Mouse (Mus musculus) small intestine, adult 2 months (tissue): ENCODE measurements around the gene Tnks2.

ENCODE experiments used
- CTCF ChIP-seq: fragments of 200-500 bp; IDR thresholded peaks from 2 replicates; pipeline ENCODE4 v1.5.1; 2012; ENCODE audit warnings: low read depth, mild to moderate bottlenecking, control low read depth, inconsistent platforms, low read length, moderate library complexity, mixed read lengths; ENCODE audit not compliant: insufficient replicate concordance, insufficient read length; ENCODE audit errors: extremely low read depth
- POLR2A ChIP-seq: fragments of 200-500 bp; IDR thresholded peaks from 2 replicates; pipeline ENCODE4 v1.6.1; 2012; ENCODE audit warnings: low read depth, mild to moderate bottlenecking, control low read depth, inconsistent platforms, low read length, moderate library complexity

- TF ChIP-seq CTCF (no peak), POLR2A (no peak)
Observed at GRCm38 (mm10) chr19:36913064-36913463, 79.0 kb downstream of the Tnks2 start.
